Mouse (Mus musculus) C2C12 (cell line): ENCODE results near the gene Fkbp1a.

Experiments used
- CEBPB ChIP-seq: IDR thresholded peaks from one replicate; pipeline ENCODE4 v1.6.1; 2011; ENCODE audit warnings: low read depth, mild to moderate bottlenecking, control low read depth, moderate library complexity
- CTCF ChIP-seq: IDR thresholded peaks from one replicate; pipeline ENCODE4 v1.5.1; 2011; ENCODE audit not compliant: control insufficient read depth, insufficient read depth, insufficient read length
- FOSL1 ChIP-seq: IDR thresholded peaks from one replicate; pipeline ENCODE4 v1.8.0; 2011; ENCODE audit warnings: mild to moderate bottlenecking, low read length; ENCODE audit not compliant: poor library complexity, insufficient read depth, severe bottlenecking
- MAX ChIP-seq: IDR thresholded peaks from one replicate; pipeline ENCODE4 v1.6.1; 2011; ENCODE audit warnings: mild to moderate bottlenecking, control low read depth
- MYOD1 ChIP-seq: IDR thresholded peaks from one replicate; pipeline ENCODE4 v1.6.1; 2011; ENCODE audit warnings: low read depth; ENCODE audit not compliant: control insufficient read depth, insufficient read length
- MYOG ChIP-seq: IDR thresholded peaks from one replicate; pipeline ENCODE4 v1.6.1; 2011; ENCODE audit not compliant: control insufficient read depth, insufficient read length; ENCODE audit errors: extremely low read depth
- USF1 ChIP-seq: IDR thresholded peaks from one replicate; pipeline ENCODE4 v1.6.1; 2011; ENCODE audit warnings: low read depth, mild to moderate bottlenecking, control low read depth, moderate library complexity

DNA sequence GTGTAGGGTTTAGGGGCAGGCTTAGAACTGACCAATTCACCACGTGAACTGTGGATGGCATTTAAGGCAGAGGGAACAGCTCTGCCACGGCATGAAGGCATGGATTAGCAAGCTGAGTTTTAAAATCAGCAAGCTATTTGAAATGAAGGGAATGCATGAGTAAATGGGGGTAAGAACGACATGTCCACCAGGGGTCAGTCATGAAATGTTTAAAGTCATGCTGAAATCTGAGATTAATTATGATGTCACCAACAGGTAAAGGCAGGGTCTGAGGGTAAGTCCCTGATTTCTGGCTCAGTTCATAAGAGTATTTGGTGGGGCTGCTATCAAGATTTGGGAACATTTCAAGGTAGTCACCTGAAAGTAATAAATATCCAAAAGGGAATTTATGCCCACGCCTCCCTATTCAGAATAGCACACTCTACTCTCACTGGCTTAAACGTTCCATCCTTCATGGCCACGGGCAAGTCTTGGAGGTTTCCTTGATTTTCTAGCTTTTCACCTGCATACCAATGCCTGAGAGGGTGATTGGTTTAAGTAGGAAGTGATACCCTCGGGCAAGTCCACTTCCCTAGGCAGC, 32.9 kb downstream of the Fkbp1a start:
- TF ChIP-seq MYOG (no peak), CTCF (no peak), MAX (no peak), USF1 (no peak), MYOD1 (no peak), CEBPB (no peak), FOSL1 (no peak)
